Mouse (Mus musculus) CH12.LX (cell line): ENCODE results near the gene Brdt. TPM values are rescaled to one million over a fixed set of nuclear protein-coding genes. Genes with fewer than 3 reads are reported as not detected.
A peak's percentile ranks its signal among the peaks of the same experiment; 100 is the strongest.

Experiments used
- DNase-seq: peaks from one replicate; pipeline ENCODE4 v3.0.0-alpha.2; 2013; ENCODE audit errors: extremely low read depth
- H3K27ac ChIP-seq: 2 replicates; pipeline ENCODE4 v1.5.1; 2012; ENCODE audit warnings: low read depth, mild to moderate bottlenecking, control low read depth, moderate library complexity; ENCODE audit not compliant: insufficient read depth
- H3K27me3 ChIP-seq: replicated peaks from 2 replicates; pipeline ENCODE3; 2012; ENCODE audit warnings: inconsistent platforms
- H3K36me3 ChIP-seq, 2 experiments: replicated peaks in 1 of 2; 2 replicates each; pipeline versions ENCODE3 to v1.6.1; 2012; ENCODE audit warnings: inconsistent platforms in 1 of 2, low read length in 1 of 2, mild to moderate bottlenecking in 1 of 2, mixed read lengths in 1 of 2, moderate library complexity in 1 of 2; ENCODE audit not compliant: control insufficient read depth in 1 of 2, insufficient read depth in 1 of 2
- H3K4me1 ChIP-seq, 2 experiments: 2 replicates each; pipeline ENCODE4 v1.6.1; 2012; ENCODE audit warnings: inconsistent platforms in 1 of 2, moderate library complexity in 1 of 2; ENCODE audit not compliant: insufficient read depth in 2 of 2, control insufficient read depth in 1 of 2
- H3K4me2 ChIP-seq: 2 replicates; pipeline ENCODE4 v1.6.1; 2012; ENCODE audit warnings: low read depth, mild to moderate bottlenecking, control low read depth; ENCODE audit not compliant: poor library complexity, insufficient read depth, severe bottlenecking
- H3K4me3 ChIP-seq, 3 experiments: fragments of 150-350 bp in 1 of 3; sonication (generic) in 1 of 3; replicated peaks in 1 of 3; 2 replicates each; pipeline versions ENCODE3 to v1.5.1; 2011 to 2012; ENCODE audit warnings: low read depth in 2 of 3, low read length in 2 of 3, mild to moderate bottlenecking in 2 of 3, moderate library complexity in 2 of 3, control low read depth in 1 of 3, improper control_type of control experiment in 1 of 3, inconsistent platforms in 1 of 3, mixed read lengths in 1 of 3; ENCODE audit not compliant: poor library complexity in 1 of 3
- H3K79me2 ChIP-seq: replicated peaks from 2 replicates; pipeline ENCODE4 v1.6.1; 2012; ENCODE audit warnings: mild to moderate bottlenecking, moderate library complexity; ENCODE audit not compliant: control insufficient read depth, poor library complexity, insufficient read depth, severe bottlenecking; ENCODE audit errors: extremely low read depth
- H3K9ac ChIP-seq: 2 replicates; pipeline ENCODE4 v1.6.1; 2012; ENCODE audit warnings: low read depth, mild to moderate bottlenecking, control low read depth, moderate library complexity; ENCODE audit not compliant: insufficient read depth
- H3K9me3 ChIP-seq: replicated peaks from 2 replicates; pipeline ENCODE3; 2012; ENCODE audit warnings: low read length, inconsistent platforms, mixed read lengths
- CHD2 ChIP-seq: IDR thresholded peaks from 2 replicates; pipeline ENCODE4 v1.6.1; 2011; ENCODE audit warnings: low read length, improper control_type of control experiment
- E2F4 ChIP-seq: IDR thresholded peaks from 2 replicates; pipeline ENCODE4 v1.6.1; 2011; ENCODE audit warnings: low read depth, low read length, improper control_type of control experiment; ENCODE audit not compliant: insufficient replicate concordance
- ELF1 ChIP-seq: IDR thresholded peaks from 2 replicates; pipeline ENCODE4 v1.6.1; 2014; ENCODE audit warnings: low read depth, mild to moderate bottlenecking, inconsistent platforms, low read length, improper control_type of control experiment
- IRF4 ChIP-seq: IDR thresholded peaks from 2 replicates; pipeline ENCODE4 v1.6.1; 2014; ENCODE audit warnings: low read depth, mild to moderate bottlenecking, inconsistent platforms, low read length, improper control_type of control experiment
- KAT2A ChIP-seq: IDR thresholded peaks from 2 replicates; pipeline ENCODE4 v1.6.1; 2012; ENCODE audit warnings: low read length, improper control_type of control experiment, inconsistent platforms; ENCODE audit not compliant: insufficient replicate concordance
- MAZ ChIP-seq: IDR thresholded peaks from 2 replicates; pipeline ENCODE4 v1.6.1; 2012; ENCODE audit warnings: low read depth, mild to moderate bottlenecking, inconsistent platforms, low read length, improper control_type of control experiment, moderate library complexity
- MEF2A ChIP-seq: IDR thresholded peaks from 2 replicates; pipeline ENCODE4 v1.6.1; 2014; ENCODE audit warnings: low read depth, mild to moderate bottlenecking, inconsistent platforms, low read length, improper control_type of control experiment, borderline replicate concordance
- MXI1 ChIP-seq: IDR thresholded peaks from 2 replicates; pipeline ENCODE4 v1.6.1; 2011; ENCODE audit warnings: mild to moderate bottlenecking, low read depth, low read length, improper control_type of control experiment
- NRF1 ChIP-seq: IDR thresholded peaks from 2 replicates; pipeline ENCODE4 v1.6.1; 2014; ENCODE audit warnings: low read depth, mild to moderate bottlenecking, inconsistent platforms, low read length, improper control_type of control experiment, moderate library complexity
- PAX5 ChIP-seq: IDR thresholded peaks from 2 replicates; pipeline ENCODE4 v1.6.1; 2012; ENCODE audit warnings: low read length, inconsistent platforms, mixed read lengths
- RAD21 ChIP-seq: IDR thresholded peaks from 2 replicates; pipeline ENCODE4 v1.6.1; 2011; ENCODE audit warnings: low read depth, mild to moderate bottlenecking, low read length, improper control_type of control experiment, moderate library complexity
- RCOR1 ChIP-seq: conservative IDR thresholded peaks from 2 replicates; pipeline ENCODE4 v1.6.1; 2012; ENCODE audit warnings: low read depth, mild to moderate bottlenecking, inconsistent platforms, low read length, improper control_type of control experiment
- SIN3A ChIP-seq: IDR thresholded peaks from 2 replicates; pipeline ENCODE4 v1.6.1; 2012; ENCODE audit warnings: low read length, improper control_type of control experiment, inconsistent platforms
- TBP ChIP-seq: conservative IDR thresholded peaks from 2 replicates; pipeline ENCODE4 v1.6.1; 2011; ENCODE audit warnings: low read depth, low read length, improper control_type of control experiment
- TCF12 ChIP-seq: IDR thresholded peaks from 2 replicates; pipeline ENCODE4 v1.6.1; 2014; ENCODE audit warnings: low read depth, mild to moderate bottlenecking, inconsistent platforms, low read length, improper control_type of control experiment
- USF1 ChIP-seq: IDR thresholded peaks from 2 replicates; pipeline ENCODE4 v1.6.1; 2014; ENCODE audit warnings: low read depth, mild to moderate bottlenecking, inconsistent platforms, low read length, improper control_type of control experiment
- ZC3H11A ChIP-seq: IDR thresholded peaks from 2 replicates; pipeline ENCODE4 v1.6.1; 2012; ENCODE audit warnings: low read depth, mild to moderate bottlenecking, inconsistent platforms, low read length, improper control_type of control experiment
- ZMIZ1 ChIP-seq: IDR thresholded peaks from 2 replicates; pipeline ENCODE4 v1.6.1; 2012; ENCODE audit warnings: low read depth, mild to moderate bottlenecking, inconsistent platforms, low read length, improper control_type of control experiment
- dilution Hi-C: fragments of 300-500 bp; cut with MboI; formaldehyde crosslinking; loops from 2 replicates; pipeline ENCODE4 v1.14.3; 2020; ENCODE audit warnings: low sequenced_read_pairs; ENCODE audit not compliant: extremely low pct_unique_long_range_greater_than_20kb, extremely low pct_ligation_motif_present
- in situ Hi-C: fragments of 300-500 bp; cut with MboI; formaldehyde crosslinking; loops from 3 replicates; pipeline ENCODE4 v1.14.3; 2019; ENCODE audit warnings: low sequenced_read_pairs, low pct_ligation_motif_present, low pct_unique_long_range_greater_than_20kb, mixed read lengths
- polyA plus RNA-seq: library from polyadenylated mRNA; unstranded; fragments of >175 nt; gene quantifications from 2 replicates; pipeline ENCODE4 v1.2.1, GENCODE M21; 2012; ENCODE audit warnings: low read depth; ENCODE audit not compliant: insufficient read length
- total RNA-seq, 2 experiments: library from RNA; depleted of rRNA; stranded (reverse); fragments of 300-350 nt in 1 of 2; fragments of >200 nt in 1 of 2; gene quantifications; 2 replicates each; pipeline ENCODE4 v1.2.3; 2012 to 2014

Brdt gene
- total and polyA plus RNA-seq, 3 experiments = 0.56 to 0.98 (median 0.59) TPM

DNA sequence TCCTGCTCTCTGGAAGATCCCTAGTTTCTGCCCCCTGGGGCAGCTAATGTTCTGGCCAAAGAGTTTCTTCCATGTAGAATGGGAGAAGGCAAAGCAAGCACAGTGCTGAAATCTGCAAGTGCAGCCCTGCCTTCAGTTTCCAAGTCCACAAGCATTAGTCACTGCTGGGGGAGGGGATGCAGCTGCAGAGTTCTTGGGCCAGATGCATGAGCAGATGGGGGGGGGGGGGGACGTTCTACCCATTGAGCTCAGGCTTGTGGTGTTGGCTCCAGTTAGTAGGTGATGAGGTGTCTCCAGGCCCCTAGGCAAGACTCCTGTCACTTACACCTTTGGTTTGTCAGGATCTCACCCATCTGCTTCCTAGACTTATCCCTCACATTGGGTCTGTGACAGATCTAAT, 24.8 kb downstream of the Brdt start:
- dilution Hi-C loops = no loop called here
- no peak overlapping the region for H3K9ac ChIP-seq
- TF ChIP-seq RCOR1 (no peak), TCF12 (peak; percentile 64; the same call in 1 of the 2 replicates), CHD2 (peak; percentile 69), TBP (no peak)
- TF ChIP-seq, all 38 proteins: peak for 2
- peak; percentile 56 for DNase-seq
- Histone ChIP-seq H3K4me2 (no peak overlapping the region), H3K4me3 (no peak overlapping the region), H3K9me3 (no peaks in the 10 kb centered on the region), H3K36me3 (no peaks in the 10 kb centered on the region), H3K79me2 (no peaks in the 10 kb centered on the region), H3K4me1 (peaks cover 0 to 40% of the 10 kb centered on the region in 2 experiments; a peak in 2 of 4 replicates), H3K27me3 (no peaks in the 10 kb centered on the region), H3K27ac (no peak overlapping the region)
- in situ Hi-C loops = no loop called here

DNA sequence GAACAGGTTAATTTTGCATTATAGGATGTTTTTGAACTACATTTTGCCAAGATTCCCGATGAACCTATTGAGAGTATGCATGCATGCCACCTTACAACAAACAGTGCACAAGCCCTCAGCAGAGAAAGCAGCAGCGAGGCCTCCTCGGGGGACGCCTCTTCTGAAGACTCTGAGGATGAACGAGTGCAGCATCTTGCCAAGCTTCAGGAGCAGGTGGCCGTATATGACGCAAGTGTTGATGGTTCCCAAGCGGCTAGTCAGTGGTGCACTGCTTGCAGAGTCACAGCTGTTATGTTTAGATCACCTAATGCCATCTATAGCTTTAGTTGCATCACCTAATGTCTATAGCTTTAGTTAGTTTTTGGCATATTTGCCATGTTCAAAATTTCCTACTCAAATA, 26.8 kb downstream of the Brdt start:
- no peak for DNase-seq
- dilution Hi-C loops = no loop called here
- no peak overlapping the region for H3K9ac ChIP-seq
- H3K9me3 ChIP-seq = no peaks in the 10 kb centered on the region
- H3K36me3 ChIP-seq = no peaks in the 10 kb centered on the region
- no peak overlapping the region for H3K4me2 ChIP-seq
- no peak overlapping the region for H3K27ac ChIP-seq
- H3K27me3 ChIP-seq = no peaks in the 10 kb centered on the region
- TF ChIP-seq USF1 = no peak
- TF ChIP-seq ZMIZ1 = no peak
- no peak for TF ChIP-seq RAD21
- no peak for TF ChIP-seq MXI1
- TF ChIP-seq ELF1 = no peak
- TF ChIP-seq MAZ = no peak
- no peak for TF ChIP-seq IRF4
- TF ChIP-seq E2F4 = no peak
- no peak for TF ChIP-seq SIN3A
- TF ChIP-seq TBP = no peak
- TF ChIP-seq ZC3H11A = no peak
- TF ChIP-seq MEF2A = no peak
- TF ChIP-seq PAX5 = no peak
- no peak for TF ChIP-seq KAT2A
- no peak for TF ChIP-seq NRF1
- TF ChIP-seq CHD2 = no peak
- no peaks in the 10 kb centered on the region for H3K79me2 ChIP-seq
- H3K4me3 ChIP-seq = no peak overlapping the region
- in situ Hi-C loops = no loop called here
- peaks cover 0 to 38% of the 10 kb centered on the region in 2 experiments; a peak in 2 of 4 replicates for H3K4me1 ChIP-seq
